Mouse (Mus musculus) liver, adult 2 months (tissue): ENCODE measurements around the gene Cnn2. TPM values are rescaled to one million over a fixed set of nuclear protein-coding genes. Genes with fewer than 3 reads are reported as not detected.

ENCODE experiments used
- DNase-seq: peaks from one replicate; pipeline ENCODE4 v3.0.0-alpha.2; 2011; ENCODE audit warnings: low read depth, low spot score; ENCODE audit errors: extremely low read depth
- H3K27ac ChIP-seq: fragments of 200-500 bp; replicated peaks from 2 replicates; pipeline ENCODE4 v1.5.1; 2012; ENCODE audit warnings: low read depth, mild to moderate bottlenecking, control low read depth, inconsistent platforms, low read length; ENCODE audit not compliant: insufficient read depth
- H3K27me3 ChIP-seq: fragments of 200-500 bp; 2 replicates; pipeline ENCODE4 v1.6.1; 2012; ENCODE audit warnings: mild to moderate bottlenecking, moderate library complexity, low read length, inconsistent platforms; ENCODE audit not compliant: control insufficient read depth, insufficient read depth
- H3K36me3 ChIP-seq: fragments of 200-500 bp; 2 replicates; pipeline ENCODE4 v1.6.1; 2012; ENCODE audit warnings: low read length, inconsistent platforms; ENCODE audit not compliant: control insufficient read depth, insufficient read depth
- H3K4me1 ChIP-seq: fragments of 200-500 bp; 2 replicates; pipeline ENCODE4 v1.6.1; 2011; ENCODE audit warnings: low read length; ENCODE audit not compliant: control insufficient read depth, insufficient read depth
- H3K4me3 ChIP-seq: fragments of 200-500 bp; 2 replicates; pipeline ENCODE4 v1.5.1; 2011; ENCODE audit warnings: low read depth, mild to moderate bottlenecking, control low read depth, low read length, moderate library complexity; ENCODE audit not compliant: insufficient read depth
- H3K79me2 ChIP-seq: fragments of 200-500 bp; 2 replicates; pipeline ENCODE4 v1.6.1; 2012; ENCODE audit warnings: inconsistent platforms, mild to moderate bottlenecking, low read length, moderate library complexity; ENCODE audit not compliant: control insufficient read depth, insufficient read depth
- H3K9ac ChIP-seq: fragments of 200-500 bp; 2 replicates; pipeline ENCODE4 v1.6.1; 2012; ENCODE audit warnings: low read depth, mild to moderate bottlenecking, control low read depth, inconsistent platforms, low read length
- CTCF ChIP-seq: fragments of 200-500 bp; IDR thresholded peaks from 2 replicates; pipeline ENCODE4 v1.5.1; 2011; ENCODE audit warnings: low read depth, low read length, control low read depth
- POLR2A ChIP-seq: fragments of 200-500 bp; IDR thresholded peaks from 2 replicates; pipeline ENCODE4 v1.6.1; 2011; ENCODE audit warnings: low read length, control low read depth; ENCODE audit not compliant: insufficient read depth; ENCODE audit errors: extremely low read depth
- WGBS: fragments of 180-500 bp; shearing (Covaris S2); methylation state at CpG from one replicate; pipeline ENCODE4 v1.1.7; 2018; 5-methylcytosine and 5-hydroxymethylcytosine counted together
- polyA plus RNA-seq: library from polyadenylated mRNA; depleted of rRNA; stranded (reverse); fragments of >200 nt; gene quantifications from 2 replicates; pipeline ENCODE4 v1.2.3, GENCODE M21; 2012
- total RNA-seq: library from RNA; depleted of rRNA; stranded (reverse); fragments of >200 nt; gene quantifications from 2 replicates; pipeline ENCODE4 v1.2.3, GENCODE M21; 2014

The Cnn2 gene
- total and polyA plus RNA-seq, 2 experiments: 5.2 to 9.8 TPM

- no peaks in the 10 kb centered on the region; the same call in 1 of the 2 replicates for H3K36me3 ChIP-seq
- peaks cover 34% of the 10 kb centered on the region for H3K4me1 ChIP-seq
- 97% methylated on average over 7 of the region's 7 CpGs for WGBS
- TF ChIP-seq CTCF (no peak), POLR2A (no peak)
- DNase-seq: no peak
- no peak overlapping the region for H3K4me3 ChIP-seq
- H3K27ac ChIP-seq: no peak overlapping the region
- H3K9ac ChIP-seq: no peak overlapping the region
- no peaks in the 10 kb centered on the region for H3K27me3 ChIP-seq
- H3K79me2 ChIP-seq: peaks cover 9% of the 10 kb centered on the region; the same call in 1 of the 2 replicates
Observed at GRCm38 (mm10) chr10:79964727-79965126, 23.7 kb upstream of the Cnn2 start.

- Histone ChIP-seq H3K79me2 (peaks cover 6% of the 10 kb centered on the region; the same call in 1 of the 2 replicates), H3K27me3 (no peaks in the 10 kb centered on the region), H3K36me3 (no peaks in the 10 kb centered on the region; the same call in 1 of the 2 replicates), H3K27ac (no peak overlapping the region), H3K4me3 (no peak overlapping the region), H3K4me1 (peaks cover 34% of the 10 kb centered on the region), H3K9ac (no peak overlapping the region)
- 82% methylated on average over 5 of the region's 5 CpGs for WGBS
- no peak for DNase-seq
- TF ChIP-seq POLR2A (no peak), CTCF (no peak)
Observed at GRCm38 (mm10) chr10:79965325-79965724, 23.1 kb upstream of the Cnn2 start.

DNA sequence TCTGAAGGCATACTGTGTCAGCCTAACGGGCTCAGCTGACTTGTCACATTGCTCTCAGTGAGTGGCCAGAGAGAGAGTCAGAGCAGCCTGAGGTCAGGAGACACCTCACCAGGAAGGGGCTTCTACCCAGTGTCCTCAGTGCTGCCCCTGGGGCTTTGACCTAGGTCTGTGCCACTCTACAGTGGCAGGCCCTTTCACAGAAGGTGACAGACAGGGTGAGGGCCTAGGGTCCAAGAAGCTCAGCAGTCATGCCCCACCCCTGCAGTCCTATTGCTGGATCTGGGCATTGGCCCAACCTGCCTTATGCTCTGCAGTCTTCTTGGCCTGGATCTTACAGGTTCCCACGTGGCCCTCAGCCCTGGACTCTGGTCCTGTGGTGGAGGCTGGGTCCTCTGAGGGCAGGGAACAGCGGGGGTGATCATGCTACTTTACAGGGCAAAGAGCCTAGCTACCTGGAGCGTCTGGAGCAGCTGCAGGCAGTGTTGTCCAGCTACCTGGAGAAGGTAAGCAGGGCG, 21.4 kb upstream of the Cnn2 start:
- Histone ChIP-seq H3K9ac (peak overlapping the region; percentile 30; the same call in 1 of the 2 replicates), H3K79me2 (no peaks in the 10 kb centered on the region), H3K27me3 (no peaks in the 10 kb centered on the region), H3K27ac (peak overlapping the region; percentile 70), H3K4me3 (no peak overlapping the region), H3K36me3 (no peaks in the 10 kb centered on the region; the same call in 1 of the 2 replicates), H3K4me1 (peaks cover 33% of the 10 kb centered on the region)
- DNase-seq: peak; percentile 95
- TF ChIP-seq POLR2A: no peak
- TF ChIP-seq CTCF: no peak
- WGBS: 36% methylated on average over 5 of the region's 5 CpGs

DNA sequence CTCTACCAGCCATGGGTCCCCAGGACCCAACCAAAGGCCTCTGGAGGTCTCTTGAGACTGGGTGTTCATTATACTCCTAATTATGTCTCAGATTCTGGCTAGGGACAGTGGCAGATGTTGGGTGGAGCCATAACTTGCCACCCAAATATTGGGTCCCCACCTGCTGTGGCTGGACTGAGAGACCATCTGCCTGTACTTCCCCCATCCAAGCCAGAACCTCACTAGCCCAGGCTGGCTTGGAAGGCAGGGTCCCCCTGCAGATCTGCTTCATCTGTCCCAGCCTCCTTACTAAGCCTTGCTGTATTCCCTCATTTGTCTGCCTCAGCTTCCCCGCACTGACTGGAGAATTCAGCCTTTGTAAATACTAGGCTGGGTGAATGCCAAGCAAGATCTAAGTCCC, 20.2 kb upstream of the Cnn2 start:
- no peak for TF ChIP-seq POLR2A
- TF ChIP-seq CTCF: no peak
- no peak overlapping the region for H3K9ac ChIP-seq
- peaks cover 36% of the 10 kb centered on the region for H3K4me1 ChIP-seq
- WGBS: 53% methylated on average over 1 of the region's 1 CpGs
- peak overlapping the region; percentile 59; the same call in 1 of the 2 replicates for H3K27ac ChIP-seq
- H3K79me2 ChIP-seq: no peaks in the 10 kb centered on the region
- H3K27me3 ChIP-seq: no peaks in the 10 kb centered on the region
- H3K4me3 ChIP-seq: no peak overlapping the region
- DNase-seq: no peak
- H3K36me3 ChIP-seq: no peaks in the 10 kb centered on the region

DNA sequence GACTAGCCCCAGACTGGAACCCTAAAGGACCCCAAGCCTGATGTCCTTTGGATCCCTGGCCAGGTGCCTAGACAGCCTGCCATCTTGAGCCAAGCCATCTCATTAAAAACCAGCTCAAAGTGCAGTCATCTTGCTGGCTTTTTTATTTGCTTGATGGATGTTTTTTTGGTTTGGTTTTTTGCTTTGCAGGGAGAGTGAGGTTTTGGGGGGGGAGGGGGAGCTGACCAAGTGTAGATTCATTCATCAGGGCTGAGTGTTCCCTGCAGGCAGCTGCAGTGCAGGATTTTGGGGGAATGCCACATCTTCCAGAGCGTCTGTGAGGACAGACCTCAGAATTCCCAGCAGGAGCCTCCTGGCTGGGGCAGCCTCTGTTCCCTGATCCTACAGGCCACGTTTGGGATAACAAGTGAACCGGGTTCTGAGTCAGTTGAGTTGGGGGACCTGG, 19.2 kb upstream of the Cnn2 start:
- Histone ChIP-seq H3K4me3 (no peak overlapping the region), H3K79me2 (no peaks in the 10 kb centered on the region), H3K27ac (peak overlapping the region; percentile 42), H3K4me1 (peaks cover 36% of the 10 kb centered on the region), H3K27me3 (no peaks in the 10 kb centered on the region), H3K36me3 (no peaks in the 10 kb centered on the region), H3K9ac (no peak overlapping the region)
- TF ChIP-seq CTCF: no peak
- no peak for TF ChIP-seq POLR2A
- WGBS: 20% methylated on average over 3 of the region's 3 CpGs
- peak; percentile 71 for DNase-seq

DNA sequence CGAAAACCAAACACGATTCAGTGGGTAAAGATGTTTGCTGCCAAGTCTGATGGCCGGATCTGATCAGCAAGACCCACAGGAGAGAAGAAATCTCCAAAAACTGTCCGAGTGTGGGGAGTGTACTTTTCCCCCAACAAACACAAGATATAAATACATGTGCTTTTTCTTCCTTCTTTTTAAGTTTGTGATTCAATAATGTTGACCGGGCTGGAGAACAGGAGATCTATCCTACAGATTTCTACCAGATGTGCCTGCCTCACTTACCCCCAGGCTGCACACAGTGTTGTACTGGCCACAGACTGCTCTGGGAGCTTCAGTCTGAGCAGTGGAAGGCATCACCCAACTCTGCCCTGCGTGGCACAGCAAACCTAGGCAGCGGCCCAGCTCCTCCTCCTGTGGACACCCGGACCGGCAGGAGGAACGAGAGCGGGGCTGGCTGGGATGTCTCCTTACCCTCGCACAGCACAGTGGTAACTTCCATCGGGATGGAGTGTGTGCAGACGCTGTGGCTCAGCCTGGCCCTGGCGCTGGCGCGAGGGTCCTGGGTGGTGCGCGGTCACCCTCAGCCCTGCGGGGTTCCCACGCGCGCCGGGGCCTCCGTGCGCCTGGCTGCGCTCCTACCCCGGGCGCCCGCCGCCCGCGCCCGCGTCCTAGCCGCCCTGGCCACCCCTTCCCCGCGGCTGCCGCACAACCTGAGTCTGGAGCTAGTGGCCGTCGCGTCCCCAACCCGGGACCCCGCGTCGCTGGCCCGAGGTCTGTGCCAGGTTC, 17.8 kb upstream of the Cnn2 start, which contains the start of gene Grin3b:
TSS of gene Grin3b (plus strand) at position 301 of the 768 bp plus-strand sequence.
- Histone ChIP-seq H3K79me2 (no peaks in the 10 kb centered on the region), H3K36me3 (peaks cover under 1% of the 10 kb centered on the region; the same call in 1 of the 2 replicates), H3K4me3 (peak within 1 kb of the TSS; percentile 27; the same call in 1 of the 2 replicates), H3K9ac (peak within 1 kb of the TSS; percentile 32), H3K27me3 (no peaks in the 10 kb centered on the region), H3K27ac (no peak within 1 kb of the TSS), H3K4me1 (peaks cover 36% of the 10 kb centered on the region)
- TF ChIP-seq CTCF: no peak
- no peak for TF ChIP-seq POLR2A
- no peak for DNase-seq
- 8% methylated on average over 47 of the region's 47 CpGs for WGBS
